Mouse (Mus musculus) forebrain, embryonic 16.5 days (tissue): ENCODE data around the gene Atp6v1fnb. TPM values are rescaled to one million over a fixed set of nuclear protein-coding genes. Genes with fewer than 3 reads are reported as not detected.

Source experiments
- ATAC-seq: fragments of 200-750 bp; cut with Nextera tagmentation; 2 replicates; pipeline ENCODE4 v1.8.0; 2017; ENCODE audit warnings: mild to moderate bottlenecking, moderate library complexity
- H3K27ac ChIP-seq: fragments of 300-500 bp; sonication (generic); 2 replicates; pipeline ENCODE4 v1.5.1; 2014; ENCODE audit warnings: low read length, control low read depth
- H3K27me3 ChIP-seq: fragments of 300-500 bp; sonication (generic); replicated peaks from 2 replicates; pipeline ENCODE4 v1.6.1; 2014; ENCODE audit warnings: low read length; ENCODE audit not compliant: control insufficient read depth, insufficient read depth
- H3K36me3 ChIP-seq: fragments of 300-500 bp; sonication (generic); 2 replicates; pipeline ENCODE4 v1.6.1; 2014; ENCODE audit not compliant: control insufficient read depth, insufficient read depth
- H3K4me1 ChIP-seq: fragments of 300-500 bp; sonication (generic); replicated peaks from 2 replicates; pipeline ENCODE4 v1.6.1; 2014; ENCODE audit warnings: low read length; ENCODE audit not compliant: control insufficient read depth, insufficient read depth
- H3K4me2 ChIP-seq: fragments of 300-500 bp; sonication (generic); 2 replicates; pipeline ENCODE4 v1.6.1; 2014; ENCODE audit warnings: mild to moderate bottlenecking, low read length, control low read depth
- H3K4me3 ChIP-seq: fragments of 300-500 bp; sonication (generic); replicated peaks from 2 replicates; pipeline ENCODE4 v1.5.1; 2014; ENCODE audit warnings: mild to moderate bottlenecking, low read length, control low read depth
- H3K9ac ChIP-seq: fragments of 300-500 bp; sonication (generic); replicated peaks from 2 replicates; pipeline ENCODE4 v1.6.1; 2014; ENCODE audit warnings: low read depth, low read length, control low read depth
- H3K9me3 ChIP-seq: fragments of 300-500 bp; sonication (generic); 2 replicates; pipeline ENCODE4 v1.6.1; 2016; ENCODE audit warnings: low read length; ENCODE audit not compliant: control insufficient read depth
- WGBS: fragments of 180-500 bp; shearing (Covaris S2); extraction: QIAGEN DNeasy Blood & Tissue Kit; methylation state at CpG from one replicate; pipeline ENCODE4 v1.1.7; 2014; 5-methylcytosine and 5-hydroxymethylcytosine counted together
- polyA plus RNA-seq: library from polyadenylated mRNA; unstranded; fragments of >200 nt; fragmentation: Nextera tagmentation; extraction: Ambion mirVana; gene quantifications from 2 replicates; pipeline ENCODE4 v1.2.1, GENCODE M21; 2015

Atp6v1fnb gene
- polyA plus RNA-seq, 1 experiment from 2014 or later: not detected

GRCm38 (mm10) chr6:29433804-29434795 lies 37.1 kb upstream of the Atp6v1fnb start:
- peaks cover 18% of the 10 kb centered on the region for H3K27me3 ChIP-seq
- H3K4me1 ChIP-seq: peaks cover 37% of the 10 kb centered on the region
- no peak for ATAC-seq
- H3K36me3 ChIP-seq: no peaks in the 10 kb centered on the region
- 14% methylated on average over 27 of the region's 27 CpGs for WGBS
- H3K9me3 ChIP-seq: no peaks in the 10 kb centered on the region
- H3K9ac ChIP-seq: no peak overlapping the region
- H3K27ac ChIP-seq: no peak overlapping the region
- peak overlapping the region; percentile 47 for H3K4me3 ChIP-seq
- peak overlapping the region; percentile 87 for H3K4me2 ChIP-seq

- 6% methylated on average over 10 of the region's 13 CpGs for WGBS
- H3K9ac ChIP-seq: no peak overlapping the region
- H3K27ac ChIP-seq: no peak overlapping the region
- H3K9me3 ChIP-seq: no peaks in the 10 kb centered on the region
- peaks cover 18% of the 10 kb centered on the region for H3K27me3 ChIP-seq
- peaks cover 37% of the 10 kb centered on the region for H3K4me1 ChIP-seq
- no peak overlapping the region for H3K4me3 ChIP-seq
- peak overlapping the region; percentile 20; the same call in 1 of the 2 replicates for H3K4me2 ChIP-seq
- no peaks in the 10 kb centered on the region for H3K36me3 ChIP-seq
- ATAC-seq: no peak; the same call in 1 of the 2 replicates
These were observed 36.1 kb upstream of the Atp6v1fnb start for GRCm38 (mm10) chr6:29434911-29435691.

GRCm38 (mm10) chr6:29435940-29436451 lies 35.2 kb upstream of the Atp6v1fnb start:
- H3K4me1 ChIP-seq: peaks cover 37% of the 10 kb centered on the region
- whole genome bisulfite sequencing: 15% methylated on average over 6 of the region's 6 CpGs
- no peak overlapping the region for H3K27ac ChIP-seq
- no peaks in the 10 kb centered on the region for H3K36me3 ChIP-seq
- peak overlapping the region; percentile 24; the same call in 1 of the 2 replicates for H3K4me2 ChIP-seq
- H3K27me3 ChIP-seq: peaks cover 18% of the 10 kb centered on the region
- no peak overlapping the region for H3K4me3 ChIP-seq
- ATAC-seq: peak; percentile 27
- no peak overlapping the region for H3K9ac ChIP-seq
- H3K9me3 ChIP-seq: no peaks in the 10 kb centered on the region

- H3K9me3 ChIP-seq: no peaks in the 10 kb centered on the region
- H3K27ac ChIP-seq: no peak overlapping the region
- no peaks in the 10 kb centered on the region for H3K36me3 ChIP-seq
- H3K27me3 ChIP-seq: peaks cover 18% of the 10 kb centered on the region
- 4% methylated on average over 11 of the region's 11 CpGs for WGBS
- H3K4me2 ChIP-seq: no peak overlapping the region
- ATAC-seq: 0 out of 2 replicates have a peak, but pooled peaks have one; percentile 17
- no peak overlapping the region for H3K4me3 ChIP-seq
- H3K4me1 ChIP-seq: peaks cover 34% of the 10 kb centered on the region
- H3K9ac ChIP-seq: no peak overlapping the region
These were observed 34.7 kb upstream of the Atp6v1fnb start for GRCm38 (mm10) chr6:29436461-29436934.

- Histone ChIP-seq H3K36me3 (no peaks in the 10 kb centered on the region), H3K4me2 (no peak overlapping the region), H3K4me3 (no peak overlapping the region), H3K27me3 (peaks cover 5% of the 10 kb centered on the region), H3K9me3 (no peaks in the 10 kb centered on the region), H3K4me1 (peaks cover 19% of the 10 kb centered on the region), H3K27ac (no peak overlapping the region), H3K9ac (no peak overlapping the region)
- ATAC-seq: no peak
- WGBS: 80% methylated on average over 4 of the region's 4 CpGs
These were observed 32.0 kb upstream of the Atp6v1fnb start for GRCm38 (mm10) chr6:29439251-29439650.

GRCm38 (mm10) chr6:29439789-29440188 lies 31.4 kb upstream of the Atp6v1fnb start:
- Histone ChIP-seq H3K4me2 (no peak overlapping the region), H3K36me3 (no peaks in the 10 kb centered on the region), H3K4me1 (peaks cover 19% of the 10 kb centered on the region), H3K4me3 (no peak overlapping the region), H3K9me3 (no peaks in the 10 kb centered on the region), H3K27me3 (no peaks in the 10 kb centered on the region; the same call in 1 of the 2 replicates), H3K27ac (no peak overlapping the region), H3K9ac (no peak overlapping the region)
- ATAC-seq: no peak
- 89% methylated on average over 6 of the region's 6 CpGs for WGBS

GRCm38 (mm10) chr6:29444773-29445172 lies 26.5 kb upstream of the Atp6v1fnb start:
- Histone ChIP-seq H3K4me2 (no peak overlapping the region), H3K9me3 (no peaks in the 10 kb centered on the region), H3K4me3 (no peak overlapping the region), H3K27me3 (no peaks in the 10 kb centered on the region), H3K4me1 (no peaks in the 10 kb centered on the region), H3K27ac (no peak overlapping the region), H3K9ac (no peak overlapping the region), H3K36me3 (no peaks in the 10 kb centered on the region)
- ATAC-seq: no peak
- 72% methylated on average over 11 of the region's 11 CpGs for WGBS

- no peak for ATAC-seq
- H3K9ac ChIP-seq: no peak overlapping the region
- H3K27me3 ChIP-seq: no peaks in the 10 kb centered on the region
- H3K4me1 ChIP-seq: no peaks in the 10 kb centered on the region
- no peaks in the 10 kb centered on the region for H3K36me3 ChIP-seq
- 95% methylated on average over 7 of the region's 7 CpGs for WGBS
- no peaks in the 10 kb centered on the region for H3K9me3 ChIP-seq
- H3K27ac ChIP-seq: no peak overlapping the region
- H3K4me3 ChIP-seq: no peak overlapping the region
- H3K4me2 ChIP-seq: no peak overlapping the region
These were observed 25.9 kb upstream of the Atp6v1fnb start for GRCm38 (mm10) chr6:29445354-29445753.

- H3K4me1 ChIP-seq: no peaks in the 10 kb centered on the region
- H3K4me3 ChIP-seq: no peak overlapping the region
- WGBS: 31% methylated on average over 4 of the region's 4 CpGs
- no peak overlapping the region for H3K4me2 ChIP-seq
- no peak for ATAC-seq
- no peak overlapping the region for H3K9ac ChIP-seq
- no peaks in the 10 kb centered on the region for H3K36me3 ChIP-seq
- H3K27ac ChIP-seq: no peak overlapping the region
- H3K27me3 ChIP-seq: no peaks in the 10 kb centered on the region
- H3K9me3 ChIP-seq: no peaks in the 10 kb centered on the region
These were observed 21.4 kb upstream of the Atp6v1fnb start for GRCm38 (mm10) chr6:29449858-29450257.
